Mouse (Mus musculus) lung, postnatal 0 days (tissue): ENCODE measurements around the gene G6pc3.

Experiments
- CTCF ChIP-seq: IDR thresholded peaks from 2 replicates; pipeline ENCODE4 v1.5.1; 2016; ENCODE audit warnings: antibody characterized with exemption, mild to moderate bottlenecking
- EP300 ChIP-seq: IDR thresholded peaks from 2 replicates; pipeline ENCODE4 v1.6.1; 2016; ENCODE audit warnings: antibody characterized with exemption, mild to moderate bottlenecking, control low read depth

DNA sequence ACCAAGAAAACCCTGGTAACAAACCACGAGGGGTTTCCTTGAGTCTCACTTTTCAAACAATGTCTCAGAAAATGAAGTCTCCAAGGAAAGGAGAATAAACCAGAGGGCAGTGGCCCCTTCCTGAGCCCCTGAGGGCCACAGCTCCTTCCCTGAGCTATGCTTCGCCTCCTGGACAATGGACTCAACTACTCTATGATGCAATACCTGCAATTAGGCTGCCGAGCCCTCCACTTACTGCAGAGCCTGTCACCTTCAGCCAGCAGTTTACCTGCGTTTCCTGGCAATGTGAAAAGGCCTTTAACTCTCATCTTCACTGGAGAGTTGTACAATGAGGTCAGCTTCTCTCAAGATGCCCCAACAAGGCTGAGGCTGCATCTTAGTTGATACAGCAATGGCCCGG is 20.7 kb upstream of the G6pc3 start:
- TF ChIP-seq CTCF (no peak), EP300 (no peak)
